Mouse (Mus musculus) brain, embryonic 18.5 days (tissue): ENCODE data around the gene Lrrc72.
"Not testable (repeated sequence)": the region's sequence is repeated elsewhere in the genome, so short reads cannot be mapped to it uniquely, and the experiment has no call there.

Source experiments
- DNase-seq: peaks from one replicate; pipeline ENCODE4 v3.0.0-alpha.2; 2012; ENCODE audit warnings: low read depth, low spot score

Gene Lrrc72

DNA sequence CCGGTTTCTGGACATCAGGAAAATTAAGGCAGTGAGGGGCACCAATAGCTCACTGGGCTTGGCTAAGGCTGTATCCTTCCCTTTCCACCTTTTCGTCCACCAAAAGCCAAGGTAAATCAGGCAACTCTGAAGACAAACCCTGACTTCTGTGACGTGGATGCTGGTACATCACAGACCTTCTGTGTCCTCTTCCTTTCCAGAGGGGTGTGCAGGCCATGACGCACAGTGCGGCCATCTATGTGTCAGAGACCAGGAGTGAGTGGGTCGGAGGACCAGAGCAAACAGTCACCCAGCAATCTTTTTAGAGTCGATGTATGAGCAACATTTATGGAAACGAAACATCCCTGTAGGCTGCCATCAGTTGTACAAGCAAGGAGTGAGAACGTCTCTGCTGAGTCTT is at the start of gene Lrrc72:
Lrrc72 (minus strand) TSS at position 101 of the 400 bp plus-strand sequence.
- no peak for DNase-seq

DNA sequence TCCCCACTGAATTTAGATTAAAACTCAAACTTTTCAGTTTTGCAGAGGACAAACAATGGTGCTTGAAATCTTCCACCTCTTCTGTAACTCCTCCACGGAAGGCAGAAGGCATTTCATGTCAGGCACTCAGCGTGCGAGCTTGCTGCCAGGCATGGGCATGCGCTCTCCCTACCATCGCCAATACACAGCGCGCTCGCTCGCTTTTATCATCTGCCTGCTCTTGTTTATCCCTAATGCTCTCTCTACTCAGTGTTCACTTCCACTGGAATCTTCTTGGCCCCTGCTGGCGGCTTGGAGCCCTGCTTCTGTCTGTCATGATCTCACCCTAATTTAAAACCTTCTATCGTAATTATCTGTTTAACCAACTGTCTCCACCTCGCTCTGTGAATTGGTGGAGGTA is 49.1 kb upstream of the Lrrc72 start:
- no peak for DNase-seq

DNA sequence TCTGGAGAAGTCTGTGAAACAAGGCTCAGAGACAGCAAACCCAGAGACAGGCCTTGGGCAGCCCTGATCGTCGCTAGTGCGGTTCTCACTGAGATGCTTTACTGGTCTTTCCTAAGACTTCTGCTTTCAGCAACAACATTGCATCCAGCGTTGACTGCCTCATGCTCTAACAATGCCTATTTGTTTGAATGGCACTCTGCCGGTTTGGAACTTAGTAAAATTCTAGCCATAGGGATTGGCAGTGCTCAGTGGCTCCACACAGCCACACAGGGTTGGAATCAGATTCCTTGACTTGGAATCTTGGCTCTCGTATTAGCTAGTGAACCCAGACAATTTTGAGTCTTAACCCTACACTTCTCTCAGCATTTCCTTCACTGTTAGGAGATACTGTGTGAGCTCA is 38.1 kb upstream of the Lrrc72 start:
- DNase-seq = no peak

DNA sequence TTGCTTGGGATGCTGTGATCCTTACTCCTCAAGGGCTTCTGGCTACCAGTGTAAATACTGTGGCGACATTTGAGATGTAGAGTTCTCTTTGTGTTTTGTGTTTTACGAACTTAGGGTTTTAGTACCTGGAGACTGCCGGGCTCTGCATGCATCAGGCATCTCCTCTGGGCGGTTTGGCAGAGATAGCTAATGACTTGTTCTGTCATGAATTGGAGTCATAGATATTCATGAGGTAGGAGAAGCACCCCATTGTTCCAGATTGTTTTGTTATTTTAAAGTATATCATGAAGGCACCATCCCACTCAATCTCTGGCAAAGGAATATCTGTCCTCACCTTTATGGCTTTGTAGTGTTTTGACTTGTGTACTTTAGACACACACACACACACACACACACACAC is 37.3 kb upstream of the Lrrc72 start:
- DNase-seq = no peak

GRCm38 (mm10) chr12:36289634-36290033 is 36.4 kb upstream of the Lrrc72 start:
- no peak for DNase-seq

DNA sequence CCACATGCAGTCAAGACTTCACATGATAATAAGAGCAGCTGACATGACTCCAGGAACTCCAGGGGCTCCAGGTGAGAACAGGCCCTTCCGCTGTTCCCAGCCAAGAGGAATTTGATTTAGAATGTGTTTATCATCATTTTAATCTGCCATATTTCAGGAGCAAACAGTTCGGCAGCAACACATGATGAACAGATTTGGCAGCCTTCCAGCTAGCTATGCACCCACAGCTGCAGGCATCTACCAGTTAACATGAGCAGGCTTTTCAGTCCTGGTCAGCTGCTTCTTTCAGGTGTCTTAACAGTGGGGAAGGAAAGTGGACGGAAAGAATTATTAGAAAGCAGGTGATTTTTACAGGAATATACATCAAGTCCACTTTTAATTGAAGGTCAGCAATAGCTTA is 21.6 kb upstream of the Lrrc72 start:
- no peak for DNase-seq

DNA sequence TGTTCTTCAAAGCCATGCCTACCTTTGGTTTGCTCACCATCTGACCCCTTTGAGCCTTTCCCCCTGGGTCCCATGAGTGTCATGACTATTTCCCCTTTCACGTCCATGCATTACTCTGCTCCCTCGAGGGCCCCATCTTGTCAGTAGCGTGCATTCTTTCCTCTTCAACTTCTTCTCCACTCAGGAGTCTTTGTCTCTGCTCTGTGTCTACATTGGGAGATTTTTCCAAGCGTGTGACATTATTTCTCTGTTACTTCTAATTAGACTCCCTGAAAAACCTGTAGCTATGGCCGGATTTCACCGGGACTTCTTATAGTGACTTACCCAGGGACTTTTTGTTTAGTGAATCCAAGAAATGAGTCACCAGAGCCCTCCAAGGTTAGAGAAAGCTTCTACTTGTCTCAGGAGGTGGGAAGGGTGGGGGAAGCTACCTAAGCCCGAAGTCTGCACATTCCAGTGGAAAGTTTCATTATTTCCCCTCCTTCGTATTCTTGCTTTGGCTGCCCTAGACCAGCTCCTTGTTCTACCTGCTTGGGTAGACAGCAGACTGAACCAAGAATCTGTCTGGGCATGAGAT is 14.6 kb upstream of the Lrrc72 start:
- no peak for DNase-seq

- no peak for DNase-seq
These were observed 9.0 kb upstream of the Lrrc72 start for GRCm38 (mm10) chr12:36262116-36262721.

DNA sequence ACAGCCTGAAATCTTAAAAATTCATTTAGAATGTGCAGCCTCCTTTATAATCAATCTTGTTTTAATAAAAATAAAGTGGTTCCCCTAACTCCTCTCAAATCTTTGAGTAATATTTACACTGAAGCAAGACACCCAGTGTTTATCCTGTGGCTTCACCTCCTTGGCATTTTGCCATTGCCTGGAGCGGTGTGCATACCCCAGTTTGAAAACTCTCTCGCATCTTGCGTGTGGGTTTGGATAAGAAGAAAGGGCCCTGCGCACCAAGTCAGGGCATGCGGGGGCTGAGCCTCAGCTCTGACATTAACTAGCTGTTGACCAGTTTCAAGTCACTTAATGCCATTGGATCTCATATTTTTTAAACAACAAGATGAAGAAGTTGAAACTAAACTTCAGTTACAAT is 2.2 kb upstream of the Lrrc72 start:
- no peak for DNase-seq

DNA sequence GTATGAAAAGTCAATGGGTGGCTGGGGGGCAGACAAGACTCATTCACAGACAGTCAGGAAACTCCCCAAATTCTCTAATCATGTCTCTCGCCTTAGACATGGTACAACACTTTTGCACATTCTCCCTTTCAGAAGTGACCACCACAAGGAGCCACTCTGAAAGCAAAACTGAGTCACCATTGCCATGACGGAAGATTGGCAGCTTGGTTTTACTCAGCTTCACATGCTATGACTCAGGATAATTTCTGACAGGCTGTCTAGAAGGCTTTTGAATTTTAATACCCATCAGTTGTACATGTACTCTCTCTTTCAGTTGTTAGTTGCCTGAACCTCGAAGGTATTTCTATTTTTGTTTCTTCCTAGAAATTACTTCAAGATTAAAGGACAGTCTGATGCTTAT is 12.0 kb downstream of the Lrrc72 start:
- DNase-seq = no peak

DNA sequence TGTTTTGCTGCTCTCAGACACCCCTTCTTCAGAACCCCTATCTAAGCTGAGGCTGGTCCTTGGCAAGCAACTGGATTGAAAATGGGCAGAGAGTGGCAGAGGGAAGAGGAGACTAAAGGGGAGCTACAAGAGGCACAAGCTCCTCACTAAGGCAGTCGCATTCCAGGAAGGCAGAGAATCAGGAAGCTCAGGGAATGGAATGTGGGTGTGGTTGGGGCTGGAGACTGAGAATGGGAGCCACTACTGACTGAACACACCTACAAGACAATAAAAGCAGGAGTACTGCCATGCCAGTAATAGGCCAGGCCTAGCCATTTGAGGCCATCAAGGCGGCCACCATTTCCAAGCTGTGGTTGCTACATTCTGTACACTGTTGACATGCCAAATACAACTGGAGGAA is 21.8 kb downstream of the Lrrc72 start:
- DNase-seq = no peak

DNA sequence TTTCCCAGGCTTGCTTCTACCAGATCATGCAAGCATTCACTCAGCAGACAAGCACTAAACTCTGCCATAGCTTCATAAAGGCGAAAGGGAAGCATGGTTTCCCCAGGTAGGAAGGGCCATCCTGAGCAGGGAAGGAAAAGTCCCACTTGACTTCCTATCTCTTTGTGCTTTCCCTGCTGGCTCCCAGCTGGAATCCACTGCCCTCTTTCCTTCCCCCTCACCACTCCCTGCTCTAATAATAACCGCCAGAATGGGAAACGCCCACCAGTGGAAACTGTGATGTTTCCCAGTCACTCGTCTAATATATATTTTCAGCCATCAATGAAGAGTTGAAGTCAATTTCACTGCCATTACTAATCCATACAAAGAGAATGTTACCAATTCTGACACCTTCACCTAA is 28.8 kb downstream of the Lrrc72 start:
- DNase-seq = no peak

GRCm38 (mm10) chr12:36216905-36217304 is 36.3 kb downstream of the Lrrc72 start:
- no peak for DNase-seq

DNA sequence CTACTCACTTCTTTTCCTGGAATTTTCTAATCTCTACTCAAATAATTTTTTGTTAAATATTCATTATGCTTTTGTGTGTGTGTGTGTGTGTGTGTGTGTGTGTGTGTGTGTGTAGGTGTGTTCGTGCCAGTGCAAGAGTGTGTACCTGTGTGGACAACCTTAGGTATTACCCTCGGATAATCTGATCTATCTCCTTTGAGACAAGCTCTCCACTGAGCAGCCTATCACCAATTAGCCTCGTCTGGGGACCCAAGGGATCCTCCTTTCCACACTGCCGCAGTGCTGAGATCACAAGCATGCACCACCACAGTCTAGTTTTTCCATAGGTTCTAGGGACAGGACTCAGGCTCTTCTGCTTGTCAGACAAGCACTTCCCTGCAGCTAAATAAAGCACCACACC is 37.0 kb downstream of the Lrrc72 start:
- no peak for DNase-seq

DNA sequence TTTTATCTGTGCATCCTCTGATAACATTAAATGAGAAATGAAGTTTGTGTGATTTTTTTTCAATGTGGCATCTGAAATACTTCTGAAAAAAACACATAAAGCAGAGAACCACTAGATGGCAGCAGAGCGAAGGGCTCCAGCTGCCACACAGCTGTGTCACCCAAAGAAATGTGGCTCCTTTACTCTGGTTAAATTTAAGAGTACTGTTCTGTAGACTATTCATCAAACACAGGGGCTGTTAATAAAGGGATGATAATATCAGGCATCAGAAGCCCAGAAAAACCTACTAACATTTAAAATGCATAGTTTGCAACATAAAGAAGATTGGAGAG is 38.1 kb downstream of the Lrrc72 start:
- DNase-seq = peak; percentile 40

GRCm38 (mm10) chr12:36214389-36215148 is 38.6 kb downstream of the Lrrc72 start:
- DNase-seq = no peak

DNA sequence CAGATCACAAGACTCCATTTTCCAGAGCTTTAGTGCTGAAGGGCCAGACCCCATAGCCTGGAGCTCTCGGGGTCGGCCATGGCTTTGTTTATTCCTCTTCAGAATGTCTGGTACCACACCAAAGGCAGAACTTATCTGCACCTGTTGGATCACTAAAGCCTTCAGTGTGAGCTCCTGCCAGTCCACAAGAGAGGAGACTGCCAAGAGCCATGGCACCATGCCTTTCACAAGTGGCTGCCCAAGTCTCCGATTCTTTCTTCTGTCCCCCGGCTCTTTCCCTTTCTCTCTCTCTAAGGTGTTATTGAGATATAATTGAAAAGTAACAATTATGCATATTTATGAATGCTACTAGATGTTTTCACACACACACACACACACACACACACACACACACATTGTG is 43.1 kb downstream of the Lrrc72 start:
- no peak for DNase-seq

DNA sequence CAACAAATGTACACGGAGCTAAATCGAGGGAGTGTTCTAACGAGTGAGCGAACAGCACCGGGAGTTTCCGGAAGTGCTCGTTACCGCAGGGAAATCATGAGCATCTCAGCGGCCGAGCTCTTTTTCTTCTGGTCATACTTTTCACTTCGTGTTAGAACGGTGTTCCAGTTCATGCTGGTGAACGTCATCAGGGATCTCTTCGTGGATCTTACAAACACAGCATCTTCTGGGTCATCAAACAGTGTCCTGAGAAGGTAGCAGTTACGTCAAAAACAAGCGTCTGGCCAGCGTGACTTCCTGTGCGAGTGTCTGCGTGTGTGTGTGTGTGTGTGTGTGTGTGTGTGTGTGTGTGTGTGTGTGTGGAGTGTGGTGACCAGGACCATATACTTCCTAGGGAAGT is 44.7 kb downstream of the Lrrc72 start:
- DNase-seq = no peak

- no peak for DNase-seq
These were observed 45.4 kb downstream of the Lrrc72 start for GRCm38 (mm10) chr12:36207800-36208148.

- peak; percentile 56 for DNase-seq
These were observed 46.0 kb downstream of the Lrrc72 start for GRCm38 (mm10) chr12:36207072-36207799.

DNA sequence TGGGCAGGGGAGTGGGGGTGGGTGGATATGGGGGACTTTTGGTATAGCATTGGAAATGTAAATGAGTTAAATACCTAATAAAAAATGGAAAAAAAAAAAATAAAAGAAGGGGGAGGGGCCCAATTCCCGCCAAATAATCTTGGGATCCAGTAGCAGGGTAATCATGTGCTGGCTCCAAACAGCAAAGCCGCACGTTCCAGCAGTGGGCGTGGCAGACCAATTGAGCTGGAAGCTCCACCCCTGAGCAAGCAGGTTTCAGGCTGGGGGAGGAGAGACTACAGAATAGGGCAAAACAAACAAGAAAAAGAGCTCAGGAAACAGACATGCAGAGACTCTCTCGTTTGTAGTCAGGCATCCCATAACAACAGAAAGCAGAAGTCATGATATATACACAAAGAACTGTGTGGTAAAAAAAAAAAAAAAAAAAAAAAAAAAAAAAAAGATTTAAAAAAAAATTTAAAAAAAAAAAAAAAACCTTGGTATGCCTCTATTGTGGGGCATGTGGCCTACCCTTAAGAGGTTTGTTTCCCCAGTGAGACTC is 47.5 kb downstream of the Lrrc72 start:
- DNase-seq = not testable (repeated sequence)

- DNase-seq = no peak
These were observed 58.2 kb downstream of the Lrrc72 start for GRCm38 (mm10) chr12:36194976-36195375.
